Mouse (Mus musculus): Measurements from ENCODE around the gene Chp1. TPM values are rescaled to one million over a fixed set of nuclear protein-coding genes. Genes with fewer than 3 reads are reported as not detected.
"Not testable (repeated sequence)": the region's sequence is repeated elsewhere in the genome, so short reads cannot be mapped to it uniquely, and the experiment has no call there.

Chp1 gene
- polyA plus RNA-seq, 1 experiment = 142 TPM

GRCm38 (mm10) chr2:119558737-119559340 is 11.3 kb downstream of the Chp1 start:
- DNase-seq (ENCODE audit: low read depth, low spot score) = no peak
- WGBS = 22% methylated on average over 7 of the region's 7 CpGs

- no peak for DNase-seq (ENCODE audit: low read depth, low spot score)
- 70% methylated on average over 3 of the region's 3 CpGs for WGBS
Measured at GRCm38 (mm10) chr2:119561794-119562193, 14.3 kb downstream of the Chp1 start.

GRCm38 (mm10) chr2:119565284-119565683 is 17.8 kb downstream of the Chp1 start:
- DNase-seq (ENCODE audit: low read depth, low spot score) = no peak
- 89% methylated on average over 4 of the region's 4 CpGs for WGBS

- WGBS = 61% methylated on average over 7 of the region's 7 CpGs
- no peak for DNase-seq (ENCODE audit: low read depth, low spot score)
Measured at GRCm38 (mm10) chr2:119566182-119566855, 18.8 kb downstream of the Chp1 start.

- 36% methylated on average over 1 of the region's 1 CpGs for WGBS
- no peak for DNase-seq (ENCODE audit: low read depth, low spot score)
Measured at GRCm38 (mm10) chr2:119572471-119572870, 25.0 kb downstream of the Chp1 start.

GRCm38 (mm10) chr2:119581571-119581970 is 34.1 kb downstream of the Chp1 start:
- no peak for DNase-seq (ENCODE audit: low read depth, low spot score)
- 53% methylated on average over 3 of the region's 3 CpGs for WGBS

GRCm38 (mm10) chr2:119583439-119583838 is 35.9 kb downstream of the Chp1 start:
- no peak for DNase-seq (ENCODE audit: low read depth, low spot score)
- WGBS = 74% methylated on average over 2 of the region's 2 CpGs

GRCm38 (mm10) chr2:119584282-119584681 is 36.8 kb downstream of the Chp1 start:
- 87% methylated on average over 8 of the region's 8 CpGs for WGBS
- DNase-seq (ENCODE audit: low read depth, low spot score) = no peak

- peak; percentile 39 for DNase-seq (ENCODE audit: low read depth, low spot score)
- 16% methylated on average over 4 of the region's 4 CpGs for whole genome bisulfite sequencing
Measured at GRCm38 (mm10) chr2:119587383-119587782, 39.9 kb downstream of the Chp1 start.

- 84% methylated on average over 3 of the region's 3 CpGs for WGBS
- no peak for DNase-seq (ENCODE audit: low read depth, low spot score)
Measured at GRCm38 (mm10) chr2:119591247-119591646, 43.8 kb downstream of the Chp1 start.

- no peak for DNase-seq (ENCODE audit: low read depth, low spot score)
Measured at GRCm38 (mm10) chr2:119593765-119594112, 46.2 kb downstream of the Chp1 start.

GRCm38 (mm10) chr2:119594113-119594981 is 46.9 kb downstream of the Chp1 start:
- DNase-seq (ENCODE audit: low read depth, low spot score) = peak; percentile 96
- 1% methylated on average over 61 of the region's 61 CpGs for WGBS

More at GRCm38 (mm10) chr2:119593765-119594112, 46.2 kb downstream of the Chp1 start:
- WGBS = 3% methylated on average over 7 of the region's 7 CpGs

- no peak for DNase-seq (ENCODE audit: low read depth, low spot score)
- WGBS = 28% methylated on average over 4 of the region's 4 CpGs
Measured at GRCm38 (mm10) chr2:119595308-119595707, 47.8 kb downstream of the Chp1 start.

- WGBS = 78% methylated on average over 8 of the region's 8 CpGs
- no peak for DNase-seq (ENCODE audit: low read depth, low spot score)
Measured at GRCm38 (mm10) chr2:119596781-119597330, 49.4 kb downstream of the Chp1 start.

- DNase-seq (ENCODE audit: low read depth, low spot score) = no peak
- WGBS = 71% methylated on average over 4 of the region's 4 CpGs
Measured at GRCm38 (mm10) chr2:119601027-119601426, 53.5 kb downstream of the Chp1 start.

GRCm38 (mm10) chr2:119601575-119601974 is 54.1 kb downstream of the Chp1 start:
- DNase-seq (ENCODE audit: low read depth, low spot score) = not testable (repeated sequence)
- WGBS = 22% methylated on average over 3 of the region's 3 CpGs

GRCm38 (mm10) chr2:119602488-119602887 is 55.0 kb downstream of the Chp1 start:
- 16% methylated on average over 1 of the region's 1 CpGs for WGBS
- DNase-seq (ENCODE audit: low read depth, low spot score) = no peak

- no peak for DNase-seq (ENCODE audit: low read depth, low spot score)
- WGBS = 52% methylated on average over 2 of the region's 2 CpGs
Measured at GRCm38 (mm10) chr2:119603909-119604308, 56.4 kb downstream of the Chp1 start.

- DNase-seq (ENCODE audit: low read depth, low spot score) = no peak
- WGBS = 76% methylated on average over 6 of the region's 6 CpGs
Measured at GRCm38 (mm10) chr2:119605361-119605973, 58.0 kb downstream of the Chp1 start.

GRCm38 (mm10) chr2:119607023-119607422 is 59.5 kb downstream of the Chp1 start:
- no peak for DNase-seq (ENCODE audit: low read depth, low spot score)
- 86% methylated on average over 4 of the region's 4 CpGs for WGBS

Measured in large intestine, adult 2 months (tissue).